Mouse (Mus musculus) intestine, postnatal 0 days (tissue): ENCODE results near the gene Brd3. TPM values are rescaled to one million over a fixed set of nuclear protein-coding genes. Genes with fewer than 3 reads are reported as not detected.

Experiments
- ATAC-seq: fragments of 200-750 bp; cut with Nextera tagmentation; 2 replicates; pipeline ENCODE4 v1.8.0; 2017; ENCODE audit warnings: mild to moderate bottlenecking, moderate TSS enrichment, moderate library complexity
- H3K27ac ChIP-seq: fragments of 300-500 bp; sonication (generic); 2 replicates; pipeline ENCODE4 v1.5.1; 2014; ENCODE audit warnings: mild to moderate bottlenecking, low read depth, low read length, moderate library complexity
- H3K27me3 ChIP-seq: fragments of 300-500 bp; sonication (generic); replicated peaks from 2 replicates; pipeline ENCODE4 v1.6.1; 2014; ENCODE audit warnings: low read length, mixed read lengths; ENCODE audit not compliant: control insufficient read depth, insufficient read depth
- H3K36me3 ChIP-seq: fragments of 300-500 bp; sonication (generic); 2 replicates; pipeline ENCODE4 v1.6.1; 2014; ENCODE audit warnings: mild to moderate bottlenecking, moderate library complexity; ENCODE audit not compliant: control insufficient read depth, insufficient read depth
- H3K4me1 ChIP-seq: fragments of 300-500 bp; sonication (generic); replicated peaks from 2 replicates; pipeline ENCODE4 v1.6.1; 2014; ENCODE audit warnings: antibody characterized with exemption, low read length, mixed read lengths; ENCODE audit not compliant: control insufficient read depth, insufficient read depth
- H3K4me2 ChIP-seq: fragments of 300-500 bp; sonication (generic); replicated peaks from 2 replicates; pipeline ENCODE4 v1.6.1; 2014; ENCODE audit warnings: low read depth, mild to moderate bottlenecking, moderate library complexity
- H3K4me3 ChIP-seq: fragments of 300-500 bp; sonication (generic); 2 replicates; pipeline ENCODE4 v1.5.1; 2014; ENCODE audit warnings: low read depth, low read length
- H3K9ac ChIP-seq: fragments of 300-500 bp; sonication (generic); 2 replicates; pipeline ENCODE4 v1.6.1; 2014; ENCODE audit warnings: mild to moderate bottlenecking, low read depth, low read length
- H3K9me3 ChIP-seq: fragments of 300-500 bp; sonication (generic); 2 replicates; pipeline ENCODE4 v1.6.1; 2016; ENCODE audit warnings: mixed run types; ENCODE audit not compliant: control insufficient read depth
- CTCF ChIP-seq: sonication (generic); IDR thresholded peaks from 2 replicates; pipeline ENCODE4 v1.5.1; 2016; ENCODE audit warnings: low read depth, mild to moderate bottlenecking, control low read depth, antibody characterized with exemption, moderate library complexity
- WGBS: fragments of 180-500 bp; shearing (Covaris S2); extraction: QIAGEN DNeasy Blood & Tissue Kit; methylation state at CpG from one replicate; pipeline ENCODE4 v1.1.7; 2014; 5-methylcytosine and 5-hydroxymethylcytosine counted together
- microRNA-seq: library from miRNA; unstranded; fragments of <30 nt; microRNA quantifications from one replicate; pipeline ENCODE4, GENCODE M21; 2016
- polyA plus RNA-seq: library from polyadenylated mRNA; unstranded; fragments of >200 nt; fragmentation: Nextera tagmentation; extraction: Ambion mirVana; gene quantifications from 2 replicates; pipeline ENCODE4 v1.2.1, GENCODE M21; 2015

Brd3 gene
- polyA plus RNA-seq, 1 experiment from 2014 or later = 49.8 TPM

- Histone ChIP-seq H3K9me3 (no peaks in the 10 kb centered on the region), H3K4me2 (no peak overlapping the region), H3K36me3 (no peaks in the 10 kb centered on the region), H3K27me3 (no peaks in the 10 kb centered on the region), H3K4me3 (no peak overlapping the region), H3K4me1 (peaks cover 12% of the 10 kb centered on the region; the same call in 1 of the 2 replicates), H3K9ac (no peak overlapping the region), H3K27ac (no peak overlapping the region)
- ATAC-seq = no peak
- no peak for TF ChIP-seq CTCF
- 87% methylated on average over 5 of the region's 5 CpGs for WGBS
Observed at GRCm38 (mm10) chr2:27406928-27407327, 100.5 kb downstream of the Brd3 start.

DNA sequence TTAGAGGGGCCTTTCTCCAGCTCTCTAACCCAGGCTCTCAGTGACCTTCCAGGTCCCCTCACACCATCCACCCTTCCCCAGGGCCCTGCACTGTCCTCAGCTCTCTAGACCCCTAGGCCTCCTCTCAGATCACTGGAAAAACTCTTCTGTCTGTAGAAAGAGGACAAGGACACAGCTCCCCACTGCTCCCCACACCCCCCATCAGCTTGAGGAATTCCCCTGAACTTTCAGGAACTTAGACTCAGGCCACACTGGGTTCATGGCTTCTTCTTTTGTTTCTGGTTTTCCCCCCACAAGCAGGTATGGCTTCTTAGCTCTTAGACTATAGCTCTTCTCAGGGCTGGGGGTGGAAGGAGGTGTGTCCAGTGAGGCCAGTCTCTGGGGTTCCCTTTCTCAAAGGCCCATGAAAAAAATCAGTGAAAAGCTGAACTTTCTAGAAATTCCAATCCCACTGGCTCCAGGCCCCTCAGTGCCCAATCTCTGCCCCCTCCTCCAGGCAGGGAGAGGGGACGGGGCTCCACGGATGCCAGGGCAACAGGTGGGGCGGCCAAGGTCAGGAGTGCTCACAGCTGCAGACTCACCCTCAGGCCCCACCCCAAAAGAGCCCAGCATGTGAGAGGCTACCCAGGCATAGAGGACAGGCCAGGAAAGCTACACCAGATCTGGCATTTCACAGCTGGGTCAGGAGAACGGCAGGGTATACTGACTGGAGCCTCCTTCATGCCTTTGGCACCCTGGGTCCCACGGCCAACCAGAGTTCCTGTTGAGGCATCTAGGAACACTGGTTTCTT is 102.2 kb downstream of the Brd3 start:
- Histone ChIP-seq H3K27ac (no peak overlapping the region), H3K9me3 (no peaks in the 10 kb centered on the region), H3K4me3 (no peak overlapping the region), H3K4me2 (no peak overlapping the region), H3K4me1 (peaks cover 12% of the 10 kb centered on the region; the same call in 1 of the 2 replicates), H3K36me3 (no peaks in the 10 kb centered on the region), H3K27me3 (no peaks in the 10 kb centered on the region), H3K9ac (no peak overlapping the region)
- no peak for TF ChIP-seq CTCF
- no peak for ATAC-seq
- 45% methylated on average over 5 of the region's 5 CpGs for WGBS

GRCm38 (mm10) chr2:27404375-27405093 is 102.9 kb downstream of the Brd3 start:
- Histone ChIP-seq H3K27me3 (no peaks in the 10 kb centered on the region), H3K9ac (no peak overlapping the region), H3K4me1 (peaks cover 12% of the 10 kb centered on the region; the same call in 1 of the 2 replicates), H3K9me3 (no peaks in the 10 kb centered on the region), H3K4me2 (no peak overlapping the region), H3K27ac (no peak overlapping the region), H3K4me3 (no peak overlapping the region), H3K36me3 (no peaks in the 10 kb centered on the region)
- ATAC-seq = no peak
- WGBS = 44% methylated on average over 6 of the region's 6 CpGs
- TF ChIP-seq CTCF = no peak

DNA sequence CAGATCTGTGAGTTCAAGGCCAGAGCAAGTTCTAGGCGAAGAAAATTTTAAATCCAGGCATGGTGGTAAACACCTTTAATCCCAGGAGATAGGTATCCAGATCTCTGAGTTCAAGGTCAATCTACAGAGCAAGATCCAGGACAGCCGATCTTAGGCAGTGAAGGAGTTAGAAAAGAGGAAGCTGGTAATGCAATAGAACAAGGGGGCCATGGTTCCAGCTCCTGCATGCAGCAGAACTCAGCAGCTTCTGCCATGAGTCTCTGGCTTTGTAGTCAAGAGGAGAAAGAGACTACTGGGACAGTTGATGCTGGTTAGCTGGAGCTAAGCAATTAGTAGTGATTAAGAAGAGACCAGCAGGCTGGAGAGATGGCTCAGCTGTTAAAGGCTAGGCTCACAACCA is 105.9 kb downstream of the Brd3 start:
- H3K4me1 ChIP-seq = peaks cover 12% of the 10 kb centered on the region; the same call in 1 of the 2 replicates
- H3K36me3 ChIP-seq = no peaks in the 10 kb centered on the region
- TF ChIP-seq CTCF = no peak
- no peak overlapping the region for H3K4me2 ChIP-seq
- H3K4me3 ChIP-seq = no peak overlapping the region
- no peak overlapping the region for H3K27ac ChIP-seq
- no peak overlapping the region for H3K9ac ChIP-seq
- ATAC-seq = no peak
- H3K27me3 ChIP-seq = no peaks in the 10 kb centered on the region
- WGBS = 49% methylated on average over 2 of the region's 2 CpGs
- no peaks in the 10 kb centered on the region for H3K9me3 ChIP-seq

DNA sequence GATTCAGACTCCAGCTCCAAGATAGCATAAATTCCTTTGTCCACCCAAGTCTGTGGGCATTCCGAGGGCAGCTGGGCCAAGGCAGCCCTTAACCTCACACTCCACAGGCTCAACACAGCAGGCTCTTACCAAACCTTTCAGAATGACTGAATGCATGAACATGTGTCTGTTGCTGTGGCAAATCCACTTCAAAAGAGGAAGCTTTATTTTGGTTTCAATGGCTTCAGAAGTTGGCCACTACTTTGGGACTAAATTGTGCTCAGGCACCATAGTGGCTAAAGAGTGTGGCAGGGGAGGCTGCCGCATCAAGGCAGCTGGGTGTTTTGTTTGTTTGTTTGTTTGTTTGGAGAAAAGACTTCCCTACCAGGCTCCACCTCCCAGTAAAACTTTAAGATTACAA is 107.4 kb downstream of the Brd3 start:
- H3K27me3 ChIP-seq = no peaks in the 10 kb centered on the region
- no peak overlapping the region for H3K4me2 ChIP-seq
- H3K27ac ChIP-seq = no peak overlapping the region
- H3K4me1 ChIP-seq = peaks cover 12% of the 10 kb centered on the region
- no peak for TF ChIP-seq CTCF
- no peaks in the 10 kb centered on the region for H3K9me3 ChIP-seq
- WGBS = 91% methylated on average over 2 of the region's 2 CpGs
- H3K9ac ChIP-seq = no peak overlapping the region
- ATAC-seq = no peak
- H3K36me3 ChIP-seq = no peaks in the 10 kb centered on the region
- H3K4me3 ChIP-seq = no peak overlapping the region

GRCm38 (mm10) chr2:27396656-27397440 is 110.6 kb downstream of the Brd3 start:
- Histone ChIP-seq H3K36me3 (no peaks in the 10 kb centered on the region), H3K4me2 (no peak overlapping the region), H3K27me3 (no peaks in the 10 kb centered on the region), H3K4me3 (no peak overlapping the region), H3K27ac (no peak overlapping the region), H3K4me1 (peaks cover 8% of the 10 kb centered on the region), H3K9ac (no peak overlapping the region), H3K9me3 (no peaks in the 10 kb centered on the region)
- 79% methylated on average over 17 of the region's 17 CpGs for WGBS
- TF ChIP-seq CTCF = no peak
- ATAC-seq = no peak

Small RNAs within 50 kb of the gene (microRNA-seq; reads per million reads assigned to microRNA genes)
- gene Gm24049 = not detected
- not detected for gene Mir7578

Other genes with a start within 250 kb of the Brd3 start
- gene Vav2, start 80.6 kb downstream of the Brd3 start, polyA plus RNA-seq = 5.4 and 6.8 TPM in 2 replicates
- 1.5 and 1.8 TPM in 2 replicates for gene Brd3os, start 65.3 kb downstream of the Brd3 start, polyA plus RNA-seq
- gene Wdr5, start 7.5 kb upstream of the Brd3 start, polyA plus RNA-seq = 15.6 and 16.2 TPM in 2 replicates
- gene Rxra, start 168.8 kb upstream of the Brd3 start, polyA plus RNA-seq = 9.0 and 10.2 TPM in 2 replicates